Mouse (Mus musculus): ENCODE results near the gene Spaca4.

- TF ChIP-seq POLR2A (IDR thresholded peaks at IDR 0.05; ENCODE audit: insufficient read length, low read depth) (peak; percentile 35), SRF (IDR thresholded peaks at IDR 0.05; ENCODE audit: control insufficient read depth, insufficient read length, low read depth) (no peak), POLR2AphosphoS2 (IDR thresholded peaks at IDR 0.05; ENCODE audit: insufficient read length, low read depth) (peak; percentile 48), E2F4 (IDR thresholded peaks at IDR 0.05; ENCODE audit: insufficient read depth) (no peak), TCF3 (IDR thresholded peaks at IDR 0.05; ENCODE audit: insufficient read length, low read depth) (no peak), MAX (IDR thresholded peaks at IDR 0.05; ENCODE audit: low read depth) (no peak), MYOG (IDR thresholded peaks at IDR 0.05; ENCODE audit: control insufficient read depth in 1 of 3, insufficient read depth in 1 of 3, insufficient read length in 2 of 3, low read depth in 2 of 3) (no peak), USF1 (IDR thresholded peaks at IDR 0.05; ENCODE audit: low read depth) (no peak), TCF12 (IDR thresholded peaks at IDR 0.05; ENCODE audit: insufficient read depth, poor library complexity, severe bottlenecking) (no peak), REST (IDR thresholded peaks at IDR 0.05; ENCODE audit: insufficient read depth, insufficient read length) (no peak), MYOD1 (IDR thresholded peaks at IDR 0.05; ENCODE audit: control insufficient read depth in 1 of 3, insufficient read length in 2 of 3, low read depth in 2 of 3) (no peak), CEBPB (IDR thresholded peaks at IDR 0.05; ENCODE audit: insufficient read depth, poor library complexity, severe bottlenecking) (no peak)
Observed at GRCm38 (mm10) chr7:45705873-45706281, 19.7 kb downstream of the Spaca4 start.

All from myocyte (in vitro differentiated cells).